Mouse (Mus musculus) myocyte (in vitro differentiated cells): ENCODE data around the gene Gm5269. TPM values are rescaled to one million over a fixed set of nuclear protein-coding genes. Genes with fewer than 3 reads are reported as not detected.

Source experiments
- H3K27me3 ChIP-seq: one replicate; pipeline ENCODE4 v1.6.1; 2011; ENCODE audit not compliant: control insufficient read depth, insufficient read depth, insufficient read length
- H3K36me3 ChIP-seq: one replicate; pipeline ENCODE4 v1.6.1; 2011; ENCODE audit not compliant: control insufficient read depth, insufficient read depth
- H3K4me2 ChIP-seq: one replicate; pipeline ENCODE4 v1.6.1; 2011; ENCODE audit warnings: low read depth, control low read depth
- H3K4me3 ChIP-seq: one replicate; pipeline ENCODE4 v1.5.1; 2011; ENCODE audit warnings: mild to moderate bottlenecking, control low read depth, moderate library complexity
- H3K79me2 ChIP-seq: one replicate; pipeline ENCODE4 v1.6.1; 2011; ENCODE audit not compliant: control insufficient read depth, insufficient read depth
- H3ac ChIP-seq: one replicate; pipeline ENCODE4 v1.6.1; 2011; ENCODE audit not compliant: control insufficient read depth, insufficient read length
- CEBPB ChIP-seq: IDR thresholded peaks from 2 replicates; pipeline ENCODE4 v1.6.1; 2011; ENCODE audit warnings: mild to moderate bottlenecking, moderate library complexity; ENCODE audit not compliant: poor library complexity, insufficient read depth, severe bottlenecking
- E2F4 ChIP-seq: IDR thresholded peaks from one replicate; pipeline ENCODE4 v1.6.1; 2011; ENCODE audit warnings: mild to moderate bottlenecking, control low read depth, moderate library complexity; ENCODE audit not compliant: insufficient read depth
- MAX ChIP-seq: IDR thresholded peaks from one replicate; pipeline ENCODE4 v1.6.1; 2011; ENCODE audit warnings: low read depth, mild to moderate bottlenecking, control low read depth
- MYOD1 ChIP-seq, 3 experiments: IDR thresholded peaks; one replicate each; pipeline ENCODE4 v1.6.1; 2011; ENCODE audit warnings: control low read depth in 2 of 3, low read depth in 2 of 3, mild to moderate bottlenecking in 2 of 3, moderate library complexity in 1 of 3; ENCODE audit not compliant: insufficient read length in 2 of 3, control insufficient read depth in 1 of 3
- MYOG ChIP-seq, 3 experiments: IDR thresholded peaks; one replicate each; pipeline ENCODE4 v1.6.1; 2011; ENCODE audit warnings: control low read depth in 2 of 3, low read depth in 2 of 3, mild to moderate bottlenecking in 2 of 3; ENCODE audit not compliant: insufficient read length in 2 of 3, control insufficient read depth in 1 of 3, insufficient read depth in 1 of 3
- POLR2A ChIP-seq: IDR thresholded peaks from one replicate; pipeline ENCODE4 v1.6.1; 2011; ENCODE audit warnings: low read depth, mild to moderate bottlenecking, control low read depth, moderate library complexity; ENCODE audit not compliant: insufficient read length
- POLR2AphosphoS2 ChIP-seq: IDR thresholded peaks from one replicate; pipeline ENCODE4 v1.6.1; 2011; ENCODE audit warnings: low read depth, control low read depth; ENCODE audit not compliant: insufficient read length
- REST ChIP-seq: IDR thresholded peaks from one replicate; pipeline ENCODE4 v1.6.1; 2011; ENCODE audit warnings: mild to moderate bottlenecking, control low read depth, moderate library complexity; ENCODE audit not compliant: insufficient read depth, insufficient read length
- SRF ChIP-seq: IDR thresholded peaks from one replicate; pipeline ENCODE4 v1.6.1; 2011; ENCODE audit warnings: low read depth; ENCODE audit not compliant: control insufficient read depth, insufficient read length
- TCF12 ChIP-seq: IDR thresholded peaks from one replicate; pipeline ENCODE4 v1.6.1; 2011; ENCODE audit warnings: mild to moderate bottlenecking, control low read depth; ENCODE audit not compliant: poor library complexity, insufficient read depth, severe bottlenecking
- TCF3 ChIP-seq: IDR thresholded peaks from one replicate; pipeline ENCODE4 v1.6.1; 2011; ENCODE audit warnings: low read depth, control low read depth; ENCODE audit not compliant: insufficient read length
- USF1 ChIP-seq: IDR thresholded peaks from one replicate; pipeline ENCODE4 v1.6.1; 2011; ENCODE audit warnings: low read depth, mild to moderate bottlenecking, control low read depth, moderate library complexity
- polyA plus RNA-seq: library from polyadenylated mRNA; unstranded; fragments of >200 nt; fragmentation: generic; extraction: Trizol; gene quantifications from one replicate; pipeline ENCODE4 v1.2.1, GENCODE M21; 2012; ENCODE audit warnings: missing spikeins

The Gm5269 gene
- polyA plus RNA-seq, 1 experiment, result not detected

- Histone ChIP-seq H3ac (no peak overlapping the region), H3K27me3 (no peaks in the 10 kb centered on the region), H3K36me3 (peaks cover 11% of the 10 kb centered on the region), H3K4me2 (no peak overlapping the region), H3K79me2 (no peaks in the 10 kb centered on the region), H3K4me3 (no peak overlapping the region)
- TF ChIP-seq MYOG (IDR thresholded peaks at IDR 0.05; ENCODE audit: control insufficient read depth in 1 of 3, insufficient read depth in 1 of 3, insufficient read length in 2 of 3, low read depth in 2 of 3) (no peak), POLR2A (no peak), TCF3 (no peak), TCF12 (no peak), REST (no peak), MAX (no peak), E2F4 (no peak), USF1 (no peak), POLR2AphosphoS2 (no peak), MYOD1 (IDR thresholded peaks at IDR 0.05; ENCODE audit: control insufficient read depth in 1 of 3, insufficient read length in 2 of 3, low read depth in 2 of 3) (no peak), SRF (no peak), CEBPB (no peak)
Observed at GRCm38 (mm10) chr1:45917136-45917803, 27.2 kb upstream of the Gm5269 start.

GRCm38 (mm10) chr1:45916174-45916573, 26.1 kb upstream of the Gm5269 start:
- H3K79me2 ChIP-seq, result no peaks in the 10 kb centered on the region

GRCm38 (mm10) chr1:45914236-45914635, 24.2 kb upstream of the Gm5269 start:
- H3K27me3 ChIP-seq, result no peaks in the 10 kb centered on the region
- TF ChIP-seq MYOG (IDR thresholded peaks at IDR 0.05; ENCODE audit: control insufficient read depth in 1 of 3, insufficient read depth in 1 of 3, insufficient read length in 2 of 3, low read depth in 2 of 3) (no peak), MYOD1 (IDR thresholded peaks at IDR 0.05; ENCODE audit: control insufficient read depth in 1 of 3, insufficient read length in 2 of 3, low read depth in 2 of 3) (no peak), SRF (no peak), E2F4 (no peak), REST (no peak), CEBPB (no peak), USF1 (no peak), POLR2A (no peak)
- H3K4me2 ChIP-seq, result no peak overlapping the region
- peaks cover 23% of the 10 kb centered on the region for H3K36me3 ChIP-seq
- no peaks in the 10 kb centered on the region for H3K79me2 ChIP-seq
- no peak overlapping the region for H3K4me3 ChIP-seq
- H3ac ChIP-seq, result no peak overlapping the region

More at GRCm38 (mm10) chr1:45916174-45916573, 26.1 kb upstream of the Gm5269 start:
- no peak overlapping the region for H3K4me2 ChIP-seq
- H3K4me3 ChIP-seq, result no peak overlapping the region
- TF ChIP-seq MYOG (IDR thresholded peaks at IDR 0.05; ENCODE audit: control insufficient read depth in 1 of 3, insufficient read depth in 1 of 3, insufficient read length in 2 of 3, low read depth in 2 of 3) (no peak), POLR2A (no peak), SRF (no peak), MYOD1 (IDR thresholded peaks at IDR 0.05; ENCODE audit: control insufficient read depth in 1 of 3, insufficient read length in 2 of 3, low read depth in 2 of 3) (no peak), REST (no peak), TCF3 (no peak), CEBPB (no peak), E2F4 (no peak), MAX (no peak), TCF12 (no peak), USF1 (no peak), POLR2AphosphoS2 (no peak)
- H3K27me3 ChIP-seq, result no peaks in the 10 kb centered on the region
- H3ac ChIP-seq, result no peak overlapping the region
- H3K36me3 ChIP-seq, result peaks cover 13% of the 10 kb centered on the region

GRCm38 (mm10) chr1:45905107-45905821, 15.2 kb upstream of the Gm5269 start:
- Histone ChIP-seq H3K4me3 (no peak overlapping the region), H3K4me2 (peak overlapping the region; percentile 58), H3ac (no peak overlapping the region), H3K79me2 (no peaks in the 10 kb centered on the region), H3K36me3 (peaks cover 3% of the 10 kb centered on the region), H3K27me3 (no peaks in the 10 kb centered on the region)
- peak in 1 of 3 experiments; percentile 65 for TF ChIP-seq MYOD1 (IDR thresholded peaks at IDR 0.05; ENCODE audit: control insufficient read depth in 1 of 3, insufficient read length in 2 of 3, low read depth in 2 of 3)
- TF ChIP-seq USF1, result no peak
- no peak for TF ChIP-seq POLR2A
- no peak for TF ChIP-seq TCF3
- peak in 1 of 3 experiments; percentile 76 for TF ChIP-seq MYOG (IDR thresholded peaks at IDR 0.05; ENCODE audit: control insufficient read depth in 1 of 3, insufficient read depth in 1 of 3, insufficient read length in 2 of 3, low read depth in 2 of 3)
- TF ChIP-seq SRF, result no peak
